Mouse (Mus musculus) midbrain, embryonic 15.5 days (tissue): ENCODE data around the gene Morn1. TPM values are rescaled to one million over a fixed set of nuclear protein-coding genes. Genes with fewer than 3 reads are reported as not detected.
A peak's percentile ranks its signal among the peaks of the same experiment; 100 is the strongest.
"Not testable (repeated sequence)": the region's sequence is repeated elsewhere in the genome, so short reads cannot be mapped to it uniquely, and the experiment has no call there.

ENCODE experiments used
- ATAC-seq: fragments of 200-750 bp; cut with Nextera tagmentation; replicated peaks from 2 replicates; pipeline ENCODE4 v1.8.0; 2017; ENCODE audit warnings: moderate TSS enrichment
- H3K27ac ChIP-seq: fragments of 300-500 bp; sonication (generic); 2 replicates; pipeline ENCODE4 v1.5.1; 2015; ENCODE audit warnings: mild to moderate bottlenecking, inconsistent platforms
- H3K27me3 ChIP-seq: fragments of 300-500 bp; sonication (generic); replicated peaks from 2 replicates; pipeline ENCODE4 v1.6.1; 2015; ENCODE audit warnings: inconsistent platforms
- H3K36me3 ChIP-seq: fragments of 300-500 bp; sonication (generic); replicated peaks from 2 replicates; pipeline ENCODE4 v1.6.1; 2015; ENCODE audit warnings: inconsistent platforms
- H3K4me1 ChIP-seq: fragments of 300-500 bp; sonication (generic); 2 replicates; pipeline ENCODE4 v1.6.1; 2015; ENCODE audit warnings: inconsistent platforms
- H3K4me2 ChIP-seq: fragments of 300-500 bp; sonication (generic); 2 replicates; pipeline ENCODE4 v1.6.1; 2015; ENCODE audit warnings: inconsistent platforms, mild to moderate bottlenecking, moderate library complexity
- H3K4me3 ChIP-seq: fragments of 300-500 bp; sonication (generic); 2 replicates; pipeline ENCODE4 v1.5.1; 2015; ENCODE audit warnings: mild to moderate bottlenecking, inconsistent platforms
- H3K9ac ChIP-seq: fragments of 300-500 bp; sonication (generic); 2 replicates; pipeline ENCODE4 v1.6.1; 2015; ENCODE audit warnings: mild to moderate bottlenecking, inconsistent platforms
- H3K9me3 ChIP-seq: fragments of 300-500 bp; sonication (generic); 2 replicates; pipeline ENCODE4 v1.6.1; 2016; ENCODE audit warnings: inconsistent platforms
- WGBS: fragments of 180-500 bp; shearing (Covaris S2); methylation state at CpG from one replicate; pipeline ENCODE4 v1.1.7; 2015; ENCODE audit warnings: mixed read lengths; 5-methylcytosine and 5-hydroxymethylcytosine counted together
- polyA plus RNA-seq: library from polyadenylated mRNA; unstranded; fragments of >200 nt; fragmentation: Nextera tagmentation; extraction: Ambion mirVana; gene quantifications from 2 replicates; pipeline ENCODE4 v1.2.1, GENCODE M21; 2015

Morn1 gene
- polyA plus RNA-seq, 1 experiment from 2014 or later: 8.2 TPM

- Histone ChIP-seq H3K36me3 (peaks cover 23% of the 10 kb centered on the region), H3K9ac (peak overlapping the region; percentile 19; the same call in 1 of the 2 replicates), H3K4me3 (peak overlapping the region; percentile 69), H3K4me1 (peaks cover 19% of the 10 kb centered on the region), H3K4me2 (peak overlapping the region; percentile 84), H3K9me3 (no peaks in the 10 kb centered on the region), H3K27ac (peak overlapping the region; percentile 64), H3K27me3 (no peaks in the 10 kb centered on the region)
- peak; percentile 66 for ATAC-seq
- 4% methylated on average over 15 of the region's 15 CpGs for WGBS
These were observed 20.2 kb upstream of the Morn1 start for GRCm38 (mm10) chr4:155065970-155066833.

GRCm38 (mm10) chr4:155066834-155067522 is 19.4 kb upstream of the Morn1 start, which contains the start of gene Pex10:
Gene Pex10, plus strand, starts transcription at chr4:155067016.
- Histone ChIP-seq H3K9ac (peak within 1 kb of the TSS; percentile 75), H3K4me2 (peak within 1 kb of the TSS; percentile 84), H3K36me3 (peaks cover 30% of the 10 kb centered on the region), H3K27ac (peak within 1 kb of the TSS; percentile 71), H3K4me3 (peak within 1 kb of the TSS; percentile 69), H3K27me3 (no peaks in the 10 kb centered on the region), H3K4me1 (peaks cover 19% of the 10 kb centered on the region), H3K9me3 (no peaks in the 10 kb centered on the region)
- peak; percentile 92 for ATAC-seq
- WGBS: under 1% methylated on average over 48 of the region's 48 CpGs

GRCm38 (mm10) chr4:155068357-155068972 is 17.9 kb upstream of the Morn1 start:
- no peaks in the 10 kb centered on the region for H3K9me3 ChIP-seq
- no peak for ATAC-seq
- 93% methylated on average over 20 of the region's 20 CpGs for WGBS

GRCm38 (mm10) chr4:155069191-155069590 is 17.2 kb upstream of the Morn1 start:
- no peak for ATAC-seq
- Histone ChIP-seq H3K4me3 (no peak overlapping the region), H3K9me3 (no peaks in the 10 kb centered on the region), H3K4me2 (no peak overlapping the region), H3K27ac (no peak overlapping the region), H3K36me3 (peaks cover 45% of the 10 kb centered on the region), H3K27me3 (no peaks in the 10 kb centered on the region), H3K9ac (no peak overlapping the region), H3K4me1 (peaks cover 19% of the 10 kb centered on the region)
- 87% methylated on average over 6 of the region's 6 CpGs for WGBS

More at GRCm38 (mm10) chr4:155068357-155068972, 17.9 kb upstream of the Morn1 start:
- H3K9ac ChIP-seq: no peak overlapping the region
- no peaks in the 10 kb centered on the region for H3K27me3 ChIP-seq
- H3K4me1 ChIP-seq: peaks cover 19% of the 10 kb centered on the region
- no peak overlapping the region for H3K4me2 ChIP-seq
- no peak overlapping the region for H3K4me3 ChIP-seq
- no peak overlapping the region for H3K27ac ChIP-seq
- peaks cover 38% of the 10 kb centered on the region for H3K36me3 ChIP-seq

- Histone ChIP-seq H3K27me3 (no peaks in the 10 kb centered on the region), H3K27ac (no peak overlapping the region), H3K36me3 (peaks cover 54% of the 10 kb centered on the region), H3K4me1 (peaks cover 19% of the 10 kb centered on the region), H3K4me3 (no peak overlapping the region), H3K9me3 (no peaks in the 10 kb centered on the region), H3K4me2 (no peak overlapping the region), H3K9ac (no peak overlapping the region)
- WGBS: 93% methylated on average over 13 of the region's 13 CpGs
- no peak for ATAC-seq
These were observed 16.2 kb upstream of the Morn1 start for GRCm38 (mm10) chr4:155070199-155070598.

GRCm38 (mm10) chr4:155070921-155071320 is 15.5 kb upstream of the Morn1 start:
- no peak overlapping the region for H3K27ac ChIP-seq
- H3K27me3 ChIP-seq: no peaks in the 10 kb centered on the region
- 89% methylated on average over 5 of the region's 5 CpGs for WGBS
- H3K9me3 ChIP-seq: no peaks in the 10 kb centered on the region
- H3K9ac ChIP-seq: no peak overlapping the region
- peaks cover 19% of the 10 kb centered on the region for H3K4me1 ChIP-seq
- H3K36me3 ChIP-seq: peaks cover 61% of the 10 kb centered on the region
- no peak overlapping the region for H3K4me3 ChIP-seq
- no peak for ATAC-seq
- H3K4me2 ChIP-seq: no peak overlapping the region

- Histone ChIP-seq H3K36me3 (peaks cover 80% of the 10 kb centered on the region), H3K4me3 (no peak overlapping the region)
These were observed 12.0 kb upstream of the Morn1 start for GRCm38 (mm10) chr4:155074418-155074817.

GRCm38 (mm10) chr4:155075137-155075536 is 11.2 kb upstream of the Morn1 start:
- H3K27ac ChIP-seq: no peak overlapping the region
- no peak overlapping the region for H3K4me3 ChIP-seq
- H3K27me3 ChIP-seq: no peaks in the 10 kb centered on the region
- no peaks in the 10 kb centered on the region for H3K9me3 ChIP-seq
- WGBS: 87% methylated on average over 9 of the region's 9 CpGs
- no peaks in the 10 kb centered on the region for H3K4me1 ChIP-seq
- H3K36me3 ChIP-seq: peaks cover 81% of the 10 kb centered on the region
- ATAC-seq: no peak
- no peak overlapping the region for H3K9ac ChIP-seq
- no peak overlapping the region for H3K4me2 ChIP-seq

More at GRCm38 (mm10) chr4:155074418-155074817, 12.0 kb upstream of the Morn1 start:
- Histone ChIP-seq H3K27ac (no peak overlapping the region), H3K9ac (no peak overlapping the region), H3K4me2 (no peak overlapping the region), H3K4me1 (no peaks in the 10 kb centered on the region), H3K9me3 (no peaks in the 10 kb centered on the region), H3K27me3 (no peaks in the 10 kb centered on the region)
- no peak for ATAC-seq
- WGBS: 83% methylated on average over 9 of the region's 9 CpGs

GRCm38 (mm10) chr4:155075813-155076212 is 10.6 kb upstream of the Morn1 start:
- Histone ChIP-seq H3K9ac (no peak overlapping the region), H3K4me1 (no peaks in the 10 kb centered on the region), H3K27me3 (no peaks in the 10 kb centered on the region), H3K27ac (no peak overlapping the region), H3K4me3 (no peak overlapping the region), H3K4me2 (no peak overlapping the region), H3K36me3 (peaks cover 80% of the 10 kb centered on the region), H3K9me3 (no peaks in the 10 kb centered on the region)
- WGBS: 100% methylated on average over 2 of the region's 2 CpGs
- no peak for ATAC-seq

- peaks cover 72% of the 10 kb centered on the region for H3K36me3 ChIP-seq
- ATAC-seq: no peak
- H3K4me3 ChIP-seq: no peak overlapping the region
- no peak overlapping the region for H3K4me2 ChIP-seq
- no peaks in the 10 kb centered on the region for H3K27me3 ChIP-seq
- no peaks in the 10 kb centered on the region for H3K4me1 ChIP-seq
- no peak overlapping the region for H3K9ac ChIP-seq
- no peak overlapping the region for H3K27ac ChIP-seq
- H3K9me3 ChIP-seq: no peaks in the 10 kb centered on the region
- WGBS: 88% methylated on average over 9 of the region's 9 CpGs
These were observed 9.7 kb upstream of the Morn1 start for GRCm38 (mm10) chr4:155076677-155077076.

- not testable (repeated sequence) for H3K4me2 ChIP-seq
These were observed 7.6 kb upstream of the Morn1 start for GRCm38 (mm10) chr4:155078808-155079207.

GRCm38 (mm10) chr4:155079666-155080065 is 6.7 kb upstream of the Morn1 start:
- H3K27ac ChIP-seq: no peak overlapping the region
- WGBS: 94% methylated on average over 6 of the region's 6 CpGs
- no peak overlapping the region for H3K4me3 ChIP-seq
- no peak for ATAC-seq
- peaks cover 10% of the 10 kb centered on the region for H3K4me1 ChIP-seq
- no peaks in the 10 kb centered on the region for H3K9me3 ChIP-seq
- no peaks in the 10 kb centered on the region for H3K27me3 ChIP-seq
- no peak overlapping the region for H3K4me2 ChIP-seq
- peaks cover 53% of the 10 kb centered on the region for H3K36me3 ChIP-seq
- no peak overlapping the region for H3K9ac ChIP-seq

More at GRCm38 (mm10) chr4:155078808-155079207, 7.6 kb upstream of the Morn1 start:
- H3K36me3 ChIP-seq: peaks cover 60% of the 10 kb centered on the region
- not testable (repeated sequence) for H3K4me3 ChIP-seq, ATAC-seq, H3K9ac ChIP-seq, H3K27me3 ChIP-seq, H3K9me3 ChIP-seq, H3K4me1 ChIP-seq, H3K27ac ChIP-seq
- whole genome bisulfite sequencing: 93% methylated on average over 10 of the region's 10 CpGs
